Mouse (Mus musculus) testis, adult 2 months (tissue): Measurements from ENCODE around the gene Mogat1.

Source experiments
- CTCF ChIP-seq: fragments of 200-500 bp; IDR thresholded peaks from 2 replicates; pipeline ENCODE4 v1.5.1; 2012; ENCODE audit warnings: low read depth, mild to moderate bottlenecking, inconsistent platforms, low read length, moderate library complexity; ENCODE audit not compliant: control insufficient read depth, insufficient read depth, insufficient replicate concordance
- POLR2A ChIP-seq: fragments of 200-500 bp; IDR thresholded peaks from 2 replicates; pipeline ENCODE4 v1.6.1; 2012; ENCODE audit warnings: low read depth, mild to moderate bottlenecking, inconsistent platforms, low read length, moderate library complexity; ENCODE audit not compliant: control insufficient read depth

DNA sequence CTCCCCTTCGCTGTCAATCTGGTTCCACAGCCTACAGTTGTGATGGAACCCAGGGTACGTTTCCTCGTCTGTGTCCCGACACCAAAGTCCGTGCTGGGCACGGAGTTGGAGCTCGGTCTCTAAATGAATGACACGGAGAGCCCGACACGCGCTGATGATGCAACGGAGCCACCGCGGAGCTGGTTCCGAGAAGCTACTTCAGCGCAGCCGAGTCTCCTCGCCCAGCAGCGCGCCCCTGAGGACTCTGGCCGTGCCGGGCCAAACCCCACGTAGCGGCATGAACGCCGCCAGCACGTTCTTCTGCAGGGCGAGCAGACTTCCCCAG, 22.4 kb upstream of the Mogat1 start:
- TF ChIP-seq POLR2A (no peak; the same call in 1 of the 2 replicates), CTCF (no peak)
